Mouse (Mus musculus): Measurements from ENCODE around the gene Supt4a. TPM values are rescaled to one million over a fixed set of nuclear protein-coding genes. Genes with fewer than 3 reads are reported as not detected.

Gene Supt4a
- polyA plus RNA-seq (2012; fragmentation: generic; extraction: Trizol), result 214 TPM
- long read RNA-seq, experiment 1, transcript Supt4a-201 (5 exons, 706 nt), result major isoform, 74 of 85 reads
- long read RNA-seq, experiment 1, partial matches to known transcripts, result 9 of 85 reads
- long read RNA-seq, experiment 1, other reads (novel, unspliced or antisense), result 2 of 85 reads
- long read RNA-seq, experiment 2, transcript Supt4a-201 (5 exons, 706 nt), result major isoform, 11 of 13 reads
- long read RNA-seq, experiment 2, partial matches to known transcripts, result 0 of 13 reads
- long read RNA-seq, experiment 2, other reads (novel, unspliced or antisense), result 2 of 13 reads

DNA sequence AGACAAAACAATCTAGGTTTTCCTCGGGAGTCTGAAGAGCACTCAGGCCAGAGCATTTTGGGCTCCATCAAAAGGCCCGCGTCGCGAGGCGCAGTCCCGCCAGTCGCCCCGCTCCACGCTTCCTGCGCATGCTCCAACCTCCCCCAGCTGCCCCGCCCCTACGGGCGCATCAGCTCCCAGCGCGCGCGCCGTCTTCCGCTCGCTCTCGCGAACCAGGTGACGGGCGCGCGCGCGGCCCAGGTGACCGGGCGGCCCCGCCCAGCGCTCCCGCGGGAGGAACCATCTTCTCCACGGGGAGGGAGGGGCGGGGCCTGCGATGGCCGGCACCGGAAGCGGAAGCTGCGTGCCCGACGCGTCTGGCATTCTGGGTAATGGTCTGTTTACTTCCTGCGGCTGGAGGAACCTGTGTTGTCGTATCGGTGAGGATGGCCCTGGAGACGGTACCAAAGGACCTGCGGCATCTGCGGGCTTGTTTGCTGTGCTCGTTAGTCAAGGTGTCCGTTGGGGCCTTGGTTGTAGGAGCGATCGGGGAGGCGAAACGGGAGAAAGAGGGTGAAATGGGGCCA is at the start of gene Supt4a:
Gene Supt4a (plus strand): TSS at position 378 of the 566 bp plus-strand sequence.
- TF ChIP-seq USF1 (IDR thresholded peaks at IDR 0.05; ENCODE audit: low read depth), result peak; percentile 13
- no peak for TF ChIP-seq MYOD1 (IDR thresholded peaks at IDR 0.05; ENCODE audit: control insufficient read depth, insufficient read length, low read depth)
- TF ChIP-seq MAX (IDR thresholded peaks at IDR 0.05), result peak; percentile 91
- H3K36me3 ChIP-seq (ENCODE audit: control insufficient read depth, insufficient read depth), result peaks cover 21% of the 10 kb centered on the region
- peaks cover 17% of the 10 kb centered on the region for H3K27me3 ChIP-seq (ENCODE audit: control insufficient read depth, insufficient read depth, insufficient read length)
- H3K79me3 ChIP-seq (ENCODE audit: low read depth), result peaks cover 4% of the 10 kb centered on the region
- H3K4me3 ChIP-seq (ENCODE audit: insufficient read depth, poor library complexity, severe bottlenecking), result peak within 1 kb of the TSS; percentile 97
- peak within 1 kb of the TSS; percentile 84 for H3ac ChIP-seq (ENCODE audit: control insufficient read depth, insufficient read length, low read depth)
- H3K79me2 ChIP-seq (ENCODE audit: control insufficient read depth, insufficient read depth), result peaks cover 12% of the 10 kb centered on the region

DNA sequence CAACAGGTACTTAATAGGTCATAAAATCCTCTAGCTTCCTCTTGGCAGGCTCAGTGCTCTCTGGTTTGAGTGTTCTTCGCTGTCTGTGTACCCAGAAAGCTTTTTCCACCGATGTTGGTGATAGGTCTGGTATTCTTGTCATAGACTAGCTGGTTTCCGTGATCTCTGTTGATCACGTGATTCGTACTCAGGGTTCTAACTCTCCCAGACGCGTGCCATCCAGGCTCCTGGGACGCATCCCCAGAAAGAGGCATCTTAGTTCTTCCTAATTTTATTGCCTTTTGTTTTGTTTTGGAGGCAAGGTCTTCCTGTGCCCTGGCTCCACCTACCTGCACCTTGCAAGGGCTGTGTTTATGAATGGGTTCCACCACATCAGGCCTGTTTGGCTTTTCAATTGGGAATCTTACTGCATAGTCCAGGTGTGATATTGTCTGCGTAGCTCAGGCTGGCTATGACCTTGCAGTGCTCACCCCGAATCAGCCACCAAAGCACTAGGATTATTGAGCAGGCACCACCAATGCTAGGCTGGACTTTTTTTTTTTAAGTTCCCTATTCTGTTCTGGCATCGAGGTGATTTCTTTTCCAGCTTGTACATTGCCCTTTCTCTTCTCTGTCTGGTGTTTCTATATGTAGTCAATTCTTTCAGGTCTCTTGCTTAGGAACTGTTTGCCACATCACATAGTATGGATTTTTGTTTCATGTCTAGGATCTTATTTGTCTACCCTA is 48.7 kb upstream of the Supt4a start:
- H3K27me3 ChIP-seq (ENCODE audit: control insufficient read depth, insufficient read depth, insufficient read length), result peaks cover 48% of the 10 kb centered on the region
- TF ChIP-seq CEBPB (IDR thresholded peaks at IDR 0.05; ENCODE audit: low read depth) (no peak), CTCF (IDR thresholded peaks at IDR 0.05; ENCODE audit: control insufficient read depth, insufficient read depth, insufficient read length) (no peak), USF1 (IDR thresholded peaks at IDR 0.05; ENCODE audit: low read depth) (no peak), FOSL1 (IDR thresholded peaks at IDR 0.05; ENCODE audit: insufficient read depth, low read length, poor library complexity, severe bottlenecking) (no peak), MAX (IDR thresholded peaks at IDR 0.05) (no peak), MYOD1 (IDR thresholded peaks at IDR 0.05; ENCODE audit: control insufficient read depth, insufficient read length, low read depth) (no peak), MYOG (IDR thresholded peaks at IDR 0.05; ENCODE audit: control insufficient read depth, extremely low read depth, insufficient read length) (no peak)
- no peak overlapping the region for H3ac ChIP-seq (ENCODE audit: control insufficient read depth, insufficient read length, low read depth)
- no peaks in the 10 kb centered on the region for H3K79me3 ChIP-seq (ENCODE audit: low read depth)
- H3K79me2 ChIP-seq (ENCODE audit: control insufficient read depth, insufficient read depth), result no peaks in the 10 kb centered on the region
- H3K36me3 ChIP-seq (ENCODE audit: control insufficient read depth, insufficient read depth), result no peaks in the 10 kb centered on the region
- no peak overlapping the region for H3K4me3 ChIP-seq (ENCODE audit: insufficient read depth, poor library complexity, severe bottlenecking)

DNA sequence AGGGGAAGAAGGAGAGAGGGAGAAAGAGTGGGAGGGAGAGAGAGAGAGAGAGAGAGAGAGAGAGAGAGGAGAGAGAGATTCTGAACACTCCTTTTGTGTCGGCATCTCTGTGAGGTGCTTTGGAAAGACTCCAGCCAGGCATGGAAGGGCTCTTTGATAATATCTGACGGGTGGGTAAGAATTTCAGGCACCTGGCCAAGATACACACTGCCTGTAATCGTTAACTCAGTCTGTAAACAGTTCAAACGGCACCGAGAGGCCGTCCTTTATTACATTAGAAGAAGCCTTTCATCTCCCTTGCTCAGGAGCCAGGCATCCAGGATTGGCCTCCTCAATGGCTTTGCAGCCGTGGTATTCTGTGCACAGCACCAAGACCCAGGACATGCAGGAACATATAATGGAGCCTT is 47.9 kb upstream of the Supt4a start:
- Histone ChIP-seq H3K79me3 (ENCODE audit: low read depth) (no peaks in the 10 kb centered on the region), H3K36me3 (ENCODE audit: control insufficient read depth, insufficient read depth) (no peaks in the 10 kb centered on the region), H3K79me2 (ENCODE audit: control insufficient read depth, insufficient read depth) (no peaks in the 10 kb centered on the region), H3K4me3 (ENCODE audit: insufficient read depth, poor library complexity, severe bottlenecking) (no peak overlapping the region), H3K27me3 (ENCODE audit: control insufficient read depth, insufficient read depth, insufficient read length) (peaks cover 53% of the 10 kb centered on the region), H3ac (ENCODE audit: control insufficient read depth, insufficient read length, low read depth) (no peak overlapping the region)
- no peak for TF ChIP-seq MYOD1 (IDR thresholded peaks at IDR 0.05; ENCODE audit: control insufficient read depth, insufficient read length, low read depth)
- TF ChIP-seq MYOG (IDR thresholded peaks at IDR 0.05; ENCODE audit: control insufficient read depth, extremely low read depth, insufficient read length), result no peak
- no peak for TF ChIP-seq MAX (IDR thresholded peaks at IDR 0.05)

DNA sequence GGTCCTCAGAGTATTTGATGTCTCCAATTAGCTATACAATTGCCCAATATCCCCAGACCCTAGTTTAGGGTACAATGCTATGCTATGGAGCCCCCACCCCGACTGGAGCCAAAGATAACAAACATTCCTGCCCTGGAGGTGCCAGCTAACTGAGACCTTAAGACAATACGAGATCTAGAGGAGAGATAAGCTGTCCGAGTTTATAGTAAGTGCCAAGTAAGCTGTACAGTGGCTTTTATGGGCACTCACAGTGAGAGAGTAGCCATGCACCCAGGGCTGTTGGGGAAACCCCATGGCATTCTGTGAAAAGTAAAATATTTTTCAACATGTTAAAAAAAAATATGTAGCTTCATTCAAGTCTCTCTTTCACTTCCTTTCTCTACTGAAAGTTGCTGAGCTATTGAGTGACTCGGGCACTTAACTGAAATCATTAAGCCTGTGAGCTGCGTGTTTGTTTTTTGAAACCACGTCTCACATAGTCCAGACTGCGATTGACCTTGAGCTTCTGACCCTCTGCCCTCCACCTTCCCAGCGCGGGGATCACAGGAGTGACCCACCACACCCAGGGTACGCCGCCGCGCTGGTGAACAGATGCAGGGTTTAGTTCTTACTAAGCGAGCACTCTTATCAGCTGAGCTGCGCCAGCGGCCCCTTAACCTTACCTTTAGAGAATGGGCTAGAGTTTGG is 47.2 kb upstream of the Supt4a start:
- Histone ChIP-seq H3K79me3 (ENCODE audit: low read depth) (no peaks in the 10 kb centered on the region), H3K4me3 (ENCODE audit: insufficient read depth, poor library complexity, severe bottlenecking) (no peak overlapping the region), H3ac (ENCODE audit: control insufficient read depth, insufficient read length, low read depth) (no peak overlapping the region), H3K27me3 (ENCODE audit: control insufficient read depth, insufficient read depth, insufficient read length) (peaks cover 56% of the 10 kb centered on the region), H3K79me2 (ENCODE audit: control insufficient read depth, insufficient read depth) (no peaks in the 10 kb centered on the region), H3K36me3 (ENCODE audit: control insufficient read depth, insufficient read depth) (no peaks in the 10 kb centered on the region)
- no peak for TF ChIP-seq CEBPB (IDR thresholded peaks at IDR 0.05; ENCODE audit: low read depth)
- TF ChIP-seq MYOG (IDR thresholded peaks at IDR 0.05; ENCODE audit: control insufficient read depth, extremely low read depth, insufficient read length), result no peak
- TF ChIP-seq USF1 (IDR thresholded peaks at IDR 0.05; ENCODE audit: low read depth), result no peak
- TF ChIP-seq FOSL1 (IDR thresholded peaks at IDR 0.05; ENCODE audit: insufficient read depth, low read length, poor library complexity, severe bottlenecking), result no peak
- no peak for TF ChIP-seq CTCF (IDR thresholded peaks at IDR 0.05; ENCODE audit: control insufficient read depth, insufficient read depth, insufficient read length)
- TF ChIP-seq MYOD1 (IDR thresholded peaks at IDR 0.05; ENCODE audit: control insufficient read depth, insufficient read length, low read depth), result no peak

DNA sequence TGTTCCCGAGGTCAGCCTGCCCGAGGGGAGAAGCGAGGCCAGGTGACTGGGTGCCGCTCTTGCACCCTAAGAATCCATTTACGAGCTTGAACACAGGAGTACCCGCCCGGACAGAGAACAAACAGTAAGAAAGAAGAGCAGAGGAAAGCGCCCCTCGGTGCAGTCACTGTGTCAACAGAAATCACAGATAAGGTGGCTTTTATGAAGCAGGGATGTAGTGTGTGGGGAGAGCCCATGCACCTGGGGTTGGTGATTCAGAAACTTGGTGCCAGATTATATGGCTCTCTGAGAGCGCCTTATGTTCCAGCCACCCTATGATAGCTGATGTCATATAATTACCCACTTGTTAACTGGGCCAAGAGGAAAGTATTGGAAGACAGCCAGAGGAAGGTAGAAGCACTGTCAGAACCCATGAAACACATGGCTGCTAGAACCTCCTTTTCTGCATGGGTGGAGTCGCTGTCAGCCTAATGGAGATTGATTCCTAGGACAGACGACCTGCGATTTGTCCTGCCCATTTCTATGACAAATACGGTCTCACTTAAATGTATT is 40.1 kb upstream of the Supt4a start:
- Histone ChIP-seq H3K79me3 (ENCODE audit: low read depth) (no peaks in the 10 kb centered on the region), H3K79me2 (ENCODE audit: control insufficient read depth, insufficient read depth) (no peaks in the 10 kb centered on the region), H3K36me3 (ENCODE audit: control insufficient read depth, insufficient read depth) (no peaks in the 10 kb centered on the region), H3K4me3 (ENCODE audit: insufficient read depth, poor library complexity, severe bottlenecking) (no peak overlapping the region), H3ac (ENCODE audit: control insufficient read depth, insufficient read length, low read depth) (no peak overlapping the region), H3K27me3 (ENCODE audit: control insufficient read depth, insufficient read depth, insufficient read length) (peaks cover 54% of the 10 kb centered on the region)
- TF ChIP-seq CEBPB (IDR thresholded peaks at IDR 0.05; ENCODE audit: low read depth), result no peak
- no peak for TF ChIP-seq CTCF (IDR thresholded peaks at IDR 0.05; ENCODE audit: control insufficient read depth, insufficient read depth, insufficient read length)
- TF ChIP-seq MYOD1 (IDR thresholded peaks at IDR 0.05; ENCODE audit: control insufficient read depth, insufficient read length, low read depth), result no peak
- no peak for TF ChIP-seq MYOG (IDR thresholded peaks at IDR 0.05; ENCODE audit: control insufficient read depth, extremely low read depth, insufficient read length)
- no peak for TF ChIP-seq FOSL1 (IDR thresholded peaks at IDR 0.05; ENCODE audit: insufficient read depth, low read length, poor library complexity, severe bottlenecking)
- no peak for TF ChIP-seq MAX (IDR thresholded peaks at IDR 0.05)
- TF ChIP-seq USF1 (IDR thresholded peaks at IDR 0.05; ENCODE audit: low read depth), result no peak
